8 mouse cellular contexts compared by ENCODE assay signal in genomic region chr11:53931091-53931943, GRCm38 (mm10). TPM values are rescaled to one million over a fixed set of nuclear protein-coding genes. Genes with fewer than 3 reads are reported as not detected.
A peak's percentile ranks its signal among the peaks of the same experiment; 100 is the strongest.
DNase-seq lines count a peak whose midpoint lies in the region; ATAC-seq and TF ChIP-seq lines count a peak whose summit lies in the region.

No protein-coding gene starts in this region.

- ATAC-seq in midbrain, embryonic 11.5 days (ENCODE audit: low FRiP score) = no peak
- ATAC-seq in midbrain, embryonic 15.5 days (replicated peaks) = no peak
- ATAC-seq in frontal cortex, adult (ENCODE audit: low TSS enrichment) = peak; percentile 47; the same call in 1 of the 2 replicates
- no peak for ATAC-seq in liver, postnatal 0 days

- no peak overlapping the region for H3K4me3 ChIP-seq in midbrain, embryonic 11.5 days (ENCODE audit: low read depth, low read length)
- H3K4me3 ChIP-seq in midbrain, embryonic 15.5 days = no peak overlapping the region
- H3K4me3 ChIP-seq in liver, postnatal 0 days (ENCODE audit: low read depth, low read length) = no peak overlapping the region

- no peaks in the 10 kb centered on the region for H3K27me3 ChIP-seq in midbrain, embryonic 11.5 days (ENCODE audit: control insufficient read depth, insufficient read depth, low read length)
- no peaks in the 10 kb centered on the region for H3K27me3 ChIP-seq in midbrain, embryonic 15.5 days (replicated peaks)
- H3K27me3 ChIP-seq in liver, postnatal 0 days (ENCODE audit: insufficient read depth, low read length) = no peaks in the 10 kb centered on the region

- H3K9ac ChIP-seq in midbrain, embryonic 11.5 days (ENCODE audit: low read length) = no peak overlapping the region
- no peak overlapping the region for H3K9ac ChIP-seq in midbrain, embryonic 15.5 days
- no peak overlapping the region for H3K9ac ChIP-seq in liver, postnatal 0 days (replicated peaks)

- no peaks in the 10 kb centered on the region for H3K9me3 ChIP-seq in midbrain, embryonic 11.5 days (ENCODE audit: control insufficient read depth, low read length)
- H3K9me3 ChIP-seq in midbrain, embryonic 15.5 days = no peaks in the 10 kb centered on the region
- H3K9me3 ChIP-seq in liver, postnatal 0 days (ENCODE audit: low read length) = no peaks in the 10 kb centered on the region

- no peak for TF ChIP-seq EP300 in liver, postnatal 0 days (IDR thresholded peaks at IDR 0.05; ENCODE audit: low read depth)

- TF ChIP-seq CTCF in liver, postnatal 0 days (IDR thresholded peaks at IDR 0.05; ENCODE audit: low read depth) = peak; percentile 80

- H3K36me3 ChIP-seq in midbrain, embryonic 11.5 days (ENCODE audit: control insufficient read depth, insufficient read depth, low read length) = no peaks in the 10 kb centered on the region
- H3K36me3 ChIP-seq in midbrain, embryonic 15.5 days (replicated peaks) = no peaks in the 10 kb centered on the region
- no peaks in the 10 kb centered on the region for H3K36me3 ChIP-seq in liver, postnatal 0 days (replicated peaks; ENCODE audit: insufficient read depth, low read length)

- WGBS in midbrain, embryonic 11.5 days = 38% methylated on average over 17 of the region's 17 CpGs
- 33% methylated on average over 17 of the region's 17 CpGs for WGBS in midbrain, embryonic 15.5 days
- WGBS in liver, postnatal 0 days (ENCODE audit: insufficient replicate concordance) = 29% methylated on average over 17 of the region's 17 CpGs

- peak; percentile 93 for DNase-seq in midbrain, embryonic 11.5 days (ENCODE audit: low spot score, missing footprints)
- DNase-seq in c-Kit-negative CD71-positive TER-119-positive erythroid progenitor cells, embryonic 14.5 days (ENCODE audit: low read depth, low spot score) = peak; percentile 30
- peak; percentile 41 to 59 for DNase-seq in kidney, adult 8-10 months
- peak; percentile 56 for DNase-seq in liver, postnatal 0 days
- DNase-seq in retina, postnatal 7 days (ENCODE audit: low read depth, low spot score) = peak; percentile 44
- DNase-seq in urinary bladder, postnatal 10 days (ENCODE audit: low spot score) = peak; percentile 14

- H3K27ac ChIP-seq in midbrain, embryonic 11.5 days (ENCODE audit: low read depth, low read length) = no peak overlapping the region
- H3K27ac ChIP-seq in midbrain, embryonic 15.5 days = no peak overlapping the region
- no peak overlapping the region for H3K27ac ChIP-seq in liver, postnatal 0 days (ENCODE audit: low read depth)

- no peak overlapping the region for H3K4me2 ChIP-seq in midbrain, embryonic 11.5 days
- H3K4me2 ChIP-seq in midbrain, embryonic 15.5 days = no peak overlapping the region
- no peak overlapping the region for H3K4me2 ChIP-seq in liver, postnatal 0 days (ENCODE audit: low read depth, low read length)

- H3K4me1 ChIP-seq in midbrain, embryonic 11.5 days (ENCODE audit: control insufficient read depth, insufficient read depth, low read length) = no peaks in the 10 kb centered on the region
- no peaks in the 10 kb centered on the region for H3K4me1 ChIP-seq in midbrain, embryonic 15.5 days
- H3K4me1 ChIP-seq in liver, postnatal 0 days (ENCODE audit: insufficient read depth) = no peaks in the 10 kb centered on the region

RNA-seq across cellular contexts. Expression of gene Slc22a5, which starts 39.9 kb away (rescaled TPM):
- polyA plus RNA-seq in midbrain, embryonic 11.5 days (2014; fragmentation: Nextera tagmentation; extraction: Ambion mirVana) = 7.9 and 8.1 TPM in 2 replicates
- 10.6 and 11.3 TPM in 2 replicates for polyA plus RNA-seq in midbrain, embryonic 15.5 days (2015; fragmentation: Nextera tagmentation; extraction: Ambion mirVana)
- polyA plus RNA-seq in liver, postnatal 0 days (2015; fragmentation: Nextera tagmentation; extraction: Ambion mirVana) = 6.8 and 7.2 TPM in 2 replicates

RNA-seq across cellular contexts. Expression of gene Slc22a21, which starts 48.8 kb away (rescaled TPM):
- 2.5 and 2.9 TPM in 2 replicates for polyA plus RNA-seq in midbrain, embryonic 11.5 days (2014; fragmentation: Nextera tagmentation; extraction: Ambion mirVana)
- 2.1 and 3.0 TPM in 2 replicates for polyA plus RNA-seq in midbrain, embryonic 15.5 days (2015; fragmentation: Nextera tagmentation; extraction: Ambion mirVana)
- 0.90 and 1.3 TPM in 2 replicates for polyA plus RNA-seq in liver, postnatal 0 days (2015; fragmentation: Nextera tagmentation; extraction: Ambion mirVana)

Comparison
In these comparisons a context has a peak if more than half of its experiments do, and no peak if none do; other contexts are left out.
1. DNase-seq: peak in every context shown above with its lines; median percentile 93 in midbrain, embryonic 11.5 days; 56 in liver, postnatal 0 days; 50 in kidney, adult 8-10 months; 44 in retina, postnatal 7 days; 30 in c-Kit-negative CD71-positive TER-119-positive erythroid progenitor cells, embryonic 14.5 days; 14 in urinary bladder, postnatal 10 days.